Mouse (Mus musculus): ENCODE results near the gene Kdm5a.

DNA sequence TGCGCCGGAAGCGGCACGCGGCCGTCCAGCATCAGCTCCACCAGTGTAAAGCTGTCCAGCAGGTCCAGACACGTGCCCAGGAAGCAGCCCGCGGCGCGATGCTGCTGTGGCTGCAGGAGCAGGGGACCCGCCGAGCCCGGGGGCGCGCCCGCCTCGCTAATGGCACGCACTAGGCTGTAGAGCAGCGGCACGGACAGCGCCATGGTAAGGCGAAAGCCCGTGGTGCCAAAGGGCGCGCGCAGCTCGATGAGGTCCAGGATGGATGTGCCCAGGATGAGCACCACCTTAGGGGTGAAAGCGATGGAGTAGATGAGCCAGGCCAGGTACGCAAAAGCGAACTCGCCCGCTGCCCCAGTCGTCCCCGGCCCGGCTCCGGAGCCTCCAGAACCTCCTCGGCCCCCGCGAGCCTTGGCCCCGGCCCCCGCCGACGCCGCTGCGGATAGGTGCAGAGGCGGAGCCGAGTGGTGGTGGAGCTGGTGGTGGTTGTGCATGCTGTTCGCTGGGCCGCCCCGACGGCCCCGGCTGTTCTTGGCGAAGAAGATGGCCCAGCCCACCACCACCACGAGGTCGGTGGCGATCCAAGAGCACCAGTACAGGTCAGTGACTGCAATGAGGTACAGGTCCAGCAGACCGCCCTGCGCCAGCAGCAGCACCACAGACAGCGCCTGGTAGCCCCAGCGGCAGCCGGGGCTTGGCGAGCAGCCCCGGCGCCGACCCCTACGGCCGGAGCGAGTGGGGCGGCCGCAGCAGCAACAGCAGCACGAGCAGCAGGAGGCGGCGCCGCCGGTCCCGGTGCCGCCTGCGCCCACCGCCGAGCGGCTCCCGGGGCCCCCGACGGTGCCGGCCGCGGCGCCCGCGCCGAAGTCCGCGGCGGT lies 128.8 kb downstream of the Kdm5a start:
- TF ChIP-seq GATA1 (IDR thresholded peaks at IDR 0.05; ENCODE audit: borderline replicate concordance, low read length), result no peak
- no peak for TF ChIP-seq FLI1 (IDR thresholded peaks at IDR 0.05; ENCODE audit: low read length)

Measured in megakaryocyte, embryonic 14.5 days (primary cell).